Mouse (Mus musculus) B cell, adult (primary cell): Measurements from ENCODE around the gene Kdm7a. TPM values are rescaled to one million over a fixed set of nuclear protein-coding genes. Genes with fewer than 3 reads are reported as not detected.

Experiments used
- total RNA-seq: library from RNA; stranded (reverse); gene quantifications from 4 replicates; pipeline ENCODE4 v1.2.4, GENCODE M21; 2023; ENCODE audit not compliant: inconsistent age

Gene Kdm7a
- 88.2 to 97.3 TPM (median 91.9 TPM) in 4 replicates for total RNA-seq

GRCm38 (mm10) chr6:39206581-39207461, at the start of gene Kdm7a:
TSS of gene Kdm7a (minus strand) at chr6:39206789.

GRCm38 (mm10) chr6:39117584-39118455, 88.8 kb downstream of the Kdm7a start, which contains the start of gene Parp12:
TSS of gene Parp12 (minus strand) at chr6:39118349.

Other genes starting within 250 kb of the Kdm7a start
- gene Parp12, start 88.4 kb downstream of the Kdm7a start, total RNA-seq: 0.26 to 0.81 TPM (median 0.42 TPM) in 4 replicates
- gene Slc37a3, start 170.9 kb upstream of the Kdm7a start, total RNA-seq: 38.9 to 44.2 TPM (median 42.2 TPM) in 4 replicates
- 8.3 to 10.9 TPM (median 9.2 TPM) in 4 replicates for gene Rab19, start 174.4 kb upstream of the Kdm7a start, total RNA-seq
- gene Mkrn1, start 213.7 kb upstream of the Kdm7a start, total RNA-seq: 79.1 to 90.5 TPM (median 88.4 TPM) in 4 replicates